Mouse (Mus musculus): Measurements from ENCODE around the gene Kcne1. TPM values are rescaled to one million over a fixed set of nuclear protein-coding genes. Genes with fewer than 3 reads are reported as not detected.

Gene Kcne1
- not detected in 2 replicates for polyA plus RNA-seq (2016; fragmentation: Nextera tagmentation; extraction: Ambion mirVana)

- no peaks in the 10 kb centered on the region for H3K27me3 ChIP-seq (replicated peaks)
- peak; percentile 33; the same call in 1 of the 2 replicates for ATAC-seq (ENCODE audit: low FRiP score, low read depth)
- WGBS: 69% methylated on average over 9 of the region's 9 CpGs
Observed at GRCm38 (mm10) chr16:92359229-92359628, at the start of gene Kcne1. TSS of gene Kcne1 (minus strand) at chr16:92359468.

GRCm38 (mm10) chr16:92407883-92408282 lies 48.6 kb upstream of the Kcne1 start:
- no peak for ATAC-seq (ENCODE audit: low FRiP score, low read depth)
- Histone ChIP-seq H3K9ac (no peak overlapping the region), H3K27ac (no peak overlapping the region), H3K4me1 (peaks cover 15% of the 10 kb centered on the region), H3K4me3 (no peak overlapping the region), H3K9me3 (no peaks in the 10 kb centered on the region), H3K27me3 (replicated peaks) (no peaks in the 10 kb centered on the region), H3K36me3 (no peaks in the 10 kb centered on the region), H3K4me2 (replicated peaks) (no peak overlapping the region)
- WGBS: 59% methylated on average over 2 of the region's 2 CpGs

More at GRCm38 (mm10) chr16:92359229-92359628, at the start of gene Kcne1:
- Histone ChIP-seq H3K36me3 (no peaks in the 10 kb centered on the region), H3K4me3 (no peak within 1 kb of the TSS), H3K27ac (no peak within 1 kb of the TSS), H3K9ac (no peak within 1 kb of the TSS), H3K4me1 (peaks cover 16% of the 10 kb centered on the region), H3K9me3 (no peaks in the 10 kb centered on the region), H3K4me2 (replicated peaks) (no peak within 1 kb of the TSS)

GRCm38 (mm10) chr16:92404141-92404540 lies 44.9 kb upstream of the Kcne1 start:
- Histone ChIP-seq H3K4me3 (no peak overlapping the region), H3K9ac (no peak overlapping the region), H3K9me3 (no peaks in the 10 kb centered on the region), H3K27ac (no peak overlapping the region), H3K36me3 (no peaks in the 10 kb centered on the region), H3K4me2 (replicated peaks) (no peak overlapping the region), H3K4me1 (peaks cover 31% of the 10 kb centered on the region), H3K27me3 (replicated peaks) (no peaks in the 10 kb centered on the region; the same call in 1 of the 2 replicates)
- no peak for ATAC-seq (ENCODE audit: low FRiP score, low read depth)
- WGBS: 93% methylated on average over 2 of the region's 2 CpGs

- no peaks in the 10 kb centered on the region; the same call in 1 of the 2 replicates for H3K27me3 ChIP-seq (replicated peaks)
- WGBS: 88% methylated on average over 10 of the region's 10 CpGs
- H3K4me3 ChIP-seq: no peak overlapping the region
- no peak overlapping the region for H3K27ac ChIP-seq
- H3K4me1 ChIP-seq: peaks cover 42% of the 10 kb centered on the region
- H3K9me3 ChIP-seq: no peaks in the 10 kb centered on the region
- ATAC-seq (ENCODE audit: low FRiP score, low read depth): no peak
- H3K4me2 ChIP-seq (replicated peaks): no peak overlapping the region
- H3K36me3 ChIP-seq: no peaks in the 10 kb centered on the region
- no peak overlapping the region for H3K9ac ChIP-seq
Observed at GRCm38 (mm10) chr16:92403069-92403468, 43.8 kb upstream of the Kcne1 start.

- no peak for ATAC-seq (ENCODE audit: low FRiP score, low read depth)
- Histone ChIP-seq H3K36me3 (no peaks in the 10 kb centered on the region), H3K9ac (no peak overlapping the region), H3K4me1 (peaks cover 42% of the 10 kb centered on the region), H3K27ac (no peak overlapping the region), H3K27me3 (replicated peaks) (no peaks in the 10 kb centered on the region; the same call in 1 of the 2 replicates), H3K4me2 (replicated peaks) (no peak overlapping the region), H3K9me3 (no peaks in the 10 kb centered on the region), H3K4me3 (no peak overlapping the region)
- WGBS: 54% methylated on average over 8 of the region's 8 CpGs
Observed at GRCm38 (mm10) chr16:92402216-92402615, 42.9 kb upstream of the Kcne1 start.

- WGBS: 60% methylated on average over 10 of the region's 10 CpGs
Observed at GRCm38 (mm10) chr16:92401206-92401605, 41.9 kb upstream of the Kcne1 start.

GRCm38 (mm10) chr16:92399490-92400458 lies 40.5 kb upstream of the Kcne1 start:
- H3K4me2 ChIP-seq (replicated peaks): peak overlapping the region; percentile 67
- no peak overlapping the region for H3K27ac ChIP-seq
- peaks cover 19% of the 10 kb centered on the region; the same call in 1 of the 2 replicates for H3K36me3 ChIP-seq
- peak; percentile 89 for ATAC-seq (ENCODE audit: low FRiP score, low read depth)
- H3K4me3 ChIP-seq: peak overlapping the region; percentile 27
- peaks cover 42% of the 10 kb centered on the region for H3K4me1 ChIP-seq
- no peaks in the 10 kb centered on the region for H3K9me3 ChIP-seq
- under 1% methylated on average over 37 of the region's 37 CpGs for WGBS
- H3K27me3 ChIP-seq (replicated peaks): no peaks in the 10 kb centered on the region; the same call in 1 of the 2 replicates
- peak overlapping the region; percentile 33 for H3K9ac ChIP-seq

More at GRCm38 (mm10) chr16:92401206-92401605, 41.9 kb upstream of the Kcne1 start:
- H3K4me2 ChIP-seq (replicated peaks): no peak overlapping the region
- H3K27me3 ChIP-seq (replicated peaks): no peaks in the 10 kb centered on the region; the same call in 1 of the 2 replicates
- ATAC-seq (ENCODE audit: low FRiP score, low read depth): no peak
- no peak overlapping the region for H3K27ac ChIP-seq
- H3K36me3 ChIP-seq: peaks cover 8% of the 10 kb centered on the region; the same call in 1 of the 2 replicates
- H3K4me1 ChIP-seq: peaks cover 42% of the 10 kb centered on the region
- H3K9me3 ChIP-seq: no peaks in the 10 kb centered on the region
- H3K9ac ChIP-seq: no peak overlapping the region
- H3K4me3 ChIP-seq: no peak overlapping the region

- Histone ChIP-seq H3K27ac (no peak overlapping the region), H3K4me3 (no peak overlapping the region), H3K27me3 (replicated peaks) (no peaks in the 10 kb centered on the region; the same call in 1 of the 2 replicates), H3K9ac (no peak overlapping the region), H3K4me2 (replicated peaks) (peak overlapping the region; percentile 67), H3K4me1 (peaks cover 42% of the 10 kb centered on the region), H3K9me3 (no peaks in the 10 kb centered on the region), H3K36me3 (peaks cover 25% of the 10 kb centered on the region; the same call in 1 of the 2 replicates)
- WGBS: 50% methylated on average over 6 of the region's 6 CpGs
- ATAC-seq (ENCODE audit: low FRiP score, low read depth): no peak
Observed at GRCm38 (mm10) chr16:92398574-92399118, 39.4 kb upstream of the Kcne1 start.

GRCm38 (mm10) chr16:92397745-92398573 lies 38.7 kb upstream of the Kcne1 start:
- Histone ChIP-seq H3K9me3 (no peaks in the 10 kb centered on the region), H3K4me2 (replicated peaks) (peak overlapping the region; percentile 67; the same call in 1 of the 2 replicates), H3K9ac (no peak overlapping the region), H3K36me3 (peaks cover 32% of the 10 kb centered on the region), H3K4me3 (no peak overlapping the region), H3K27ac (no peak overlapping the region), H3K27me3 (replicated peaks) (no peaks in the 10 kb centered on the region; the same call in 1 of the 2 replicates), H3K4me1 (peaks cover 42% of the 10 kb centered on the region)
- 38% methylated on average over 10 of the region's 10 CpGs for WGBS
- ATAC-seq (ENCODE audit: low FRiP score, low read depth): no peak

- Histone ChIP-seq H3K4me3 (no peak overlapping the region), H3K27me3 (replicated peaks) (no peaks in the 10 kb centered on the region), H3K36me3 (peaks cover 44% of the 10 kb centered on the region), H3K9me3 (no peaks in the 10 kb centered on the region), H3K4me2 (replicated peaks) (no peak overlapping the region), H3K4me1 (peaks cover 7% of the 10 kb centered on the region), H3K27ac (no peak overlapping the region), H3K9ac (no peak overlapping the region)
- no peak for ATAC-seq (ENCODE audit: low FRiP score, low read depth)
- 95% methylated on average over 3 of the region's 3 CpGs for WGBS
Observed at GRCm38 (mm10) chr16:92393732-92394131, 34.5 kb upstream of the Kcne1 start.

GRCm38 (mm10) chr16:92387692-92388091 lies 28.4 kb upstream of the Kcne1 start:
- Histone ChIP-seq H3K4me2 (replicated peaks) (no peak overlapping the region), H3K9ac (no peak overlapping the region), H3K4me3 (no peak overlapping the region), H3K27me3 (replicated peaks) (no peaks in the 10 kb centered on the region), H3K4me1 (no peaks in the 10 kb centered on the region), H3K36me3 (peaks cover 9% of the 10 kb centered on the region; the same call in 1 of the 2 replicates), H3K27ac (no peak overlapping the region), H3K9me3 (no peaks in the 10 kb centered on the region)
- WGBS: 76% methylated on average over 10 of the region's 10 CpGs
- no peak for ATAC-seq (ENCODE audit: low FRiP score, low read depth)
